Mouse (Mus musculus) lung, embryonic 16.5 days (tissue): ENCODE data around the gene Plekha1. TPM values are rescaled to one million over a fixed set of nuclear protein-coding genes. Genes with fewer than 3 reads are reported as not detected.

ENCODE experiments used
- ATAC-seq: fragments of 200-750 bp; cut with Nextera tagmentation; 2 replicates; pipeline ENCODE4 v1.8.0; 2017; ENCODE audit warnings: low read depth, mild to moderate bottlenecking, moderate library complexity
- H3K27ac ChIP-seq: fragments of 300-500 bp; sonication (generic); 2 replicates; pipeline ENCODE4 v1.5.1; 2014; ENCODE audit warnings: mild to moderate bottlenecking, control low read depth, low read length
- H3K27me3 ChIP-seq: fragments of 300-500 bp; sonication (generic); 2 replicates; pipeline ENCODE4 v1.6.1; 2014; ENCODE audit warnings: low read depth, low read length, mixed read lengths; ENCODE audit not compliant: control insufficient read depth, insufficient read depth
- H3K36me3 ChIP-seq: fragments of 300-500 bp; sonication (generic); 2 replicates; pipeline ENCODE4 v1.6.1; 2014; ENCODE audit warnings: low read length; ENCODE audit not compliant: control insufficient read depth, insufficient read depth
- H3K4me1 ChIP-seq: fragments of 300-500 bp; sonication (generic); replicated peaks from 2 replicates; pipeline ENCODE4 v1.6.1; 2014; ENCODE audit warnings: low read length, mixed read lengths; ENCODE audit not compliant: control insufficient read depth, insufficient read depth
- H3K4me2 ChIP-seq: fragments of 300-500 bp; sonication (generic); 2 replicates; pipeline ENCODE4 v1.6.1; 2014; ENCODE audit warnings: low read depth, low read length, control low read depth
- H3K4me3 ChIP-seq: fragments of 300-500 bp; sonication (generic); 2 replicates; pipeline ENCODE4 v1.5.1; 2014; ENCODE audit warnings: mild to moderate bottlenecking, low read length, control low read depth
- H3K9ac ChIP-seq: fragments of 300-500 bp; sonication (generic); 2 replicates; pipeline ENCODE4 v1.6.1; 2014; ENCODE audit warnings: low read length, control low read depth
- H3K9me3 ChIP-seq: fragments of 300-500 bp; sonication (generic); 2 replicates; pipeline ENCODE4 v1.6.1; 2016; ENCODE audit warnings: low read length; ENCODE audit not compliant: control insufficient read depth
- WGBS: fragments of 180-500 bp; shearing (Covaris S2); extraction: QIAGEN DNeasy Blood & Tissue Kit; methylation state at CpG from one replicate; pipeline ENCODE4 v1.1.7; 2014; 5-methylcytosine and 5-hydroxymethylcytosine counted together
- polyA plus RNA-seq: library from polyadenylated mRNA; unstranded; fragments of >200 nt; fragmentation: Nextera tagmentation; extraction: Ambion mirVana; gene quantifications from 2 replicates; pipeline ENCODE4 v1.2.1, GENCODE M21; 2015

Gene Plekha1
- polyA plus RNA-seq, 1 experiment from 2014 or later, result 71.8 TPM

DNA sequence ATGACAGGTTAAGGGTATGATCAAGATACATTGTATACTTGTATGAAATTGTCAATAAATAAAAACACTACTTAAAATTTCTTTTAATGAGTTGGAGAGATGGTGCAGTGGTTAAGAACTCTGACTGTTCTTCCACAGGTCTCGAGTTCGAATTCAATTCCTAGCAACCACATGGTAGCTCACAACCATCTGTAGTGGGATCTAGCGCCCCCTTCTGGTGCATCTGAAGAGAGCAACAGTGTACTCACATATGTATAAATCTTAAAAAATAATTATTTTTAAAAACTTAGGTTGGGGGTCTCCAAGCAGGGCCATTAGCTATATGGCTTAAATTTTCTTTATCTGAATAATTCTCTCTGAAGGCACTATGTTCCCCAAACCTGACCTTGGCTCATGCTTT lies 64.8 kb downstream of the Plekha1 start:
- Histone ChIP-seq H3K9me3 (no peaks in the 10 kb centered on the region), H3K27ac (no peak overlapping the region), H3K9ac (no peak overlapping the region), H3K27me3 (peaks cover 20% of the 10 kb centered on the region), H3K4me1 (peaks cover 4% of the 10 kb centered on the region), H3K36me3 (no peaks in the 10 kb centered on the region), H3K4me3 (no peak overlapping the region), H3K4me2 (no peak overlapping the region)
- no peak for ATAC-seq
- WGBS, result 60% methylated on average over 3 of the region's 3 CpGs

DNA sequence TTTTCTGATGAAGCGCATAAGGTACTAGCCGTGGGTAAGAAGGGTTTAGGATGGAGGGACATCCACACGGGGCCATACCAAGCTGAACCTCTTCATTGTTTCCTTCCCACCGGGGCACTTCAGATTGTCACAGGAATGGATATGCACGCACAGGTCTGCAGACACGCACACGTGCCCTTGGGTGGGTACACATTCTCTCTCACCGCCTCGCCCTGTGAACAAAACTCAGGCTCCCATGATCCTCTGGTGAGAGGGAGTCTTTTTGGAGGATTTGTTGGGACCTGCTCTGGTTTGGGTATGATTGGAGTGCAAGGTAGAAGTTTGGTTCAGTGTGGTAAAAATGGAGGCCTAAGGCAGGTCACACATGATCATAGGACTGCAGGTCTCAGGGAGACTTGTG lies 67.4 kb downstream of the Plekha1 start:
- Histone ChIP-seq H3K27ac (no peak overlapping the region), H3K36me3 (no peaks in the 10 kb centered on the region), H3K9me3 (no peaks in the 10 kb centered on the region), H3K4me1 (peaks cover 18% of the 10 kb centered on the region), H3K27me3 (peaks cover 43% of the 10 kb centered on the region), H3K9ac (no peak overlapping the region), H3K4me2 (no peak overlapping the region), H3K4me3 (no peak overlapping the region)
- WGBS, result 78% methylated on average over 9 of the region's 9 CpGs
- ATAC-seq, result no peak

DNA sequence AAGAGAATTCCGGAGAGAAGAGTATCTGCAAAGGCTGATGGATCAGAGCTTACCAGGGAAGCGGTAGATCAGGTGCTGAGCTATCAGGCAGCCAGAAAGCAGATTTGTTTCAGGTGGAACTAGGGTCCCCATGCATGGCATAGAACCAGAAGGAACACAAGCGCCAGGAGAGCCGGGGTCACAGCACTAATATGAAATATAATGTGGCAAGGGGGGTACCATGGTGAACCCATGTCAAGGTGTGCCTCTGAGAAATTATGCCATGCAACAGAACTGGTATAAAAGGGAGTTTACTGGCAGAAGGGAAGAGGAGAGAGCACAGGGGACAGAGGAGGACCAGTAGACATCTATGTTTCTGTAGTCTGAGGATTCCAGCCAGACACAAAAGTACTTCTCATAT lies 69.1 kb downstream of the Plekha1 start:
- Histone ChIP-seq H3K27me3 (peaks cover 56% of the 10 kb centered on the region), H3K27ac (no peak overlapping the region), H3K9me3 (no peaks in the 10 kb centered on the region), H3K4me2 (no peak overlapping the region), H3K36me3 (no peaks in the 10 kb centered on the region), H3K4me3 (no peak overlapping the region), H3K4me1 (peaks cover 18% of the 10 kb centered on the region), H3K9ac (no peak overlapping the region)
- no peak for ATAC-seq
- 87% methylated on average over 4 of the region's 4 CpGs for WGBS

DNA sequence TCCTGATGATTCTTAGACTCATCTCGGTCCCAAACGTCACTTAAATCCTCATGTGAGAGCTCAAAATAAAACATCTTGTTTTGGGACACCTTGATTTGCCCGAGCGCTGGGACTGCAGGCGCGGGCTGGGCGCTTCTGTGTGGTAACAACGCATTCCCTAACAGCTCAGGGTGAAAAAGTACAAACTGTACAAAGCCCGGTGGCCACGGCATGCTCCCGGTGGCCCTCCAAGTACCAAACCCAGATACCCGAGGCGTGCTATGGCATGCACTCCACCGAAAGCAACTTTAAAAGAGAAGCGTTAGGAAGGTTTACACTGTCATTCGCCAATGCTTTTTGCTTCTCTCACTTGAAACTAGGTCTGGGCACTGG lies 69.9 kb downstream of the Plekha1 start:
- no peak overlapping the region for H3K27ac ChIP-seq
- peaks cover 56% of the 10 kb centered on the region for H3K27me3 ChIP-seq
- H3K9ac ChIP-seq, result peak overlapping the region; percentile 55
- peaks cover 18% of the 10 kb centered on the region for H3K4me1 ChIP-seq
- H3K9me3 ChIP-seq, result no peaks in the 10 kb centered on the region
- ATAC-seq, result no peak; the same call in 1 of the 2 replicates
- H3K4me3 ChIP-seq, result peak overlapping the region; percentile 60
- 6% methylated on average over 16 of the region's 16 CpGs for WGBS
- H3K36me3 ChIP-seq, result no peaks in the 10 kb centered on the region
- H3K4me2 ChIP-seq, result peak overlapping the region; percentile 81

DNA sequence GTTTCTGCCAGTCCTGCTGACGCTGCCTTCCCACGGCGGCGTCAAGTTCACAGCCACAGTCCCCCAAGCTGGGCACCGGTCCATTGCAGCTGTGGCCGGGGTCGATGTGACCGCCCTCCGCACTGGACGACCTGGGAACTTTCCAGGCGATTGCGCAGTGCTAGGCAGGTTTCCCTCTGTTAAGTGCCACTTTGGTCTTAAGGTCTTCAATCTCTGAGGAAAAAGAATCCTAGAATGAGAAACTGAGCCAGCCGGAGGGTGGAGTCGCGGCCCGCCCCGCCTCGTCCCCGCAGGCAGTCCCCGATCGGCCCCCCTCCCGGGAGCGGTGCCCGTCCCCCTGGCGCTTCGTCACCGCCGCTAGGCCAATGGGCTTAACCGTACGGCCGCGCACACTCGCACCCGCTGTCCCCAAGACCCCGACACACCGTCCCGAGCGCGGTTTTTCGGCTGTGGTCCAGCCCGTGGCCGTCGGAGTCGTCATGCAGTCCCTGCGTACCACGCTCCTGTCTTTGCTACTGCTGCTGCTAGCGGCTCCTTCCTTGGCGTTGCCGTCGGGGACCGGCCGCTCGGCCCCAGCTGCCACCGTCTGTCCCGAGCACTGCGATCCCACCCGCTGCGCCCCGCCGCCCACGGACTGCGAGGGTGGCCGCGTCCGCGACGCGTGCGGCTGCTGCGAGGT lies 70.4 kb downstream of the Plekha1 start, which contains the start of gene Htra1:
Gene Htra1, plus strand, starts transcription at position 319 of the 679 bp plus-strand sequence.
- H3K27ac ChIP-seq, result no peak within 1 kb of the TSS
- peaks cover 18% of the 10 kb centered on the region for H3K4me1 ChIP-seq
- peak within 1 kb of the TSS; percentile 55 for H3K9ac ChIP-seq
- H3K4me2 ChIP-seq, result peak within 1 kb of the TSS; percentile 81
- peak; percentile 88 for ATAC-seq
- peak within 1 kb of the TSS; percentile 60 for H3K4me3 ChIP-seq
- WGBS, result 0% methylated on average over 68 of the region's 70 CpGs
- H3K27me3 ChIP-seq, result peaks cover 56% of the 10 kb centered on the region
- no peaks in the 10 kb centered on the region for H3K36me3 ChIP-seq
- no peaks in the 10 kb centered on the region for H3K9me3 ChIP-seq

DNA sequence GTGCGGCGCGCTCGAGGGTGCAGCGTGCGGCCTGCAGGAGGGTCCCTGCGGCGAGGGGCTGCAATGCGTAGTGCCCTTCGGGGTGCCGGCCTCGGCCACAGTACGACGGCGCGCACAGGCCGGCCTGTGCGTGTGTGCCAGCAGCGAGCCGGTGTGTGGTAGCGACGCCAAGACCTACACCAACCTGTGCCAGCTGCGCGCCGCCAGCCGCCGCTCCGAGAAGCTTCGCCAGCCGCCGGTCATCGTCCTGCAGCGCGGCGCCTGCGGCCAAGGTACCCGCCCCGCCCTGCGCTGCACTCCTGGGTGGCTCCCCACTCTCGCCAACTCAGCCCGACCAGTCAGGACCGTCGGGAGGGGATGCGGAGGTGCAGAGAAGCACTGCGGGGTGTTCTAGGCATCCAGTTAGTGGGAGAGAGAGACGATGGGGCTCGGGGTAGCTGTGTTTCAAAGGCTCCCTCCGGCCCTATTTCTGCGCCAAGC lies 71.0 kb downstream of the Plekha1 start:
- H3K9ac ChIP-seq, result peak overlapping the region; percentile 55
- no peaks in the 10 kb centered on the region for H3K9me3 ChIP-seq
- no peaks in the 10 kb centered on the region for H3K36me3 ChIP-seq
- H3K4me1 ChIP-seq, result peaks cover 18% of the 10 kb centered on the region
- ATAC-seq, result peak; percentile 49
- peaks cover 56% of the 10 kb centered on the region for H3K27me3 ChIP-seq
- peak overlapping the region; percentile 81 for H3K4me2 ChIP-seq
- H3K4me3 ChIP-seq, result peak overlapping the region; percentile 60
- under 1% methylated on average over 46 of the region's 49 CpGs for WGBS
- no peak overlapping the region for H3K27ac ChIP-seq

GRCm38 (mm10) chr7:130937266-130937841 lies 71.8 kb downstream of the Plekha1 start:
- no peaks in the 10 kb centered on the region for H3K9me3 ChIP-seq
- H3K27ac ChIP-seq, result no peak overlapping the region
- H3K27me3 ChIP-seq, result peaks cover 56% of the 10 kb centered on the region
- ATAC-seq, result no peak
- H3K4me3 ChIP-seq, result peak overlapping the region; percentile 60
- peaks cover 18% of the 10 kb centered on the region for H3K4me1 ChIP-seq
- 19% methylated on average over 12 of the region's 12 CpGs for WGBS
- no peak overlapping the region for H3K9ac ChIP-seq
- H3K36me3 ChIP-seq, result no peaks in the 10 kb centered on the region
- peak overlapping the region; percentile 81 for H3K4me2 ChIP-seq

GRCm38 (mm10) chr7:130938005-130938404 lies 72.4 kb downstream of the Plekha1 start:
- no peak overlapping the region for H3K9ac ChIP-seq
- H3K27ac ChIP-seq, result no peak overlapping the region
- ATAC-seq, result no peak
- H3K4me2 ChIP-seq, result no peak overlapping the region
- H3K4me1 ChIP-seq, result peaks cover 18% of the 10 kb centered on the region
- H3K36me3 ChIP-seq, result no peaks in the 10 kb centered on the region
- WGBS, result 49% methylated on average over 4 of the region's 4 CpGs
- H3K9me3 ChIP-seq, result no peaks in the 10 kb centered on the region
- peaks cover 56% of the 10 kb centered on the region for H3K27me3 ChIP-seq
- H3K4me3 ChIP-seq, result no peak overlapping the region

GRCm38 (mm10) chr7:130938896-130939295 lies 73.3 kb downstream of the Plekha1 start:
- Histone ChIP-seq H3K9ac (no peak overlapping the region), H3K4me3 (no peak overlapping the region), H3K36me3 (no peaks in the 10 kb centered on the region), H3K4me1 (peaks cover 18% of the 10 kb centered on the region), H3K4me2 (no peak overlapping the region), H3K27me3 (peaks cover 51% of the 10 kb centered on the region), H3K27ac (no peak overlapping the region), H3K9me3 (no peaks in the 10 kb centered on the region)
- WGBS, result 84% methylated on average over 8 of the region's 8 CpGs
- ATAC-seq, result no peak
